Mouse (Mus musculus): ENCODE measurements at regions not wholly inside any gene's neighbourhood (a gene's known extent, or its start where the extent isn't known, plus 50 kb on each side); places are given as distances from the start of the nearest gene placed in this dataset.

DNA sequence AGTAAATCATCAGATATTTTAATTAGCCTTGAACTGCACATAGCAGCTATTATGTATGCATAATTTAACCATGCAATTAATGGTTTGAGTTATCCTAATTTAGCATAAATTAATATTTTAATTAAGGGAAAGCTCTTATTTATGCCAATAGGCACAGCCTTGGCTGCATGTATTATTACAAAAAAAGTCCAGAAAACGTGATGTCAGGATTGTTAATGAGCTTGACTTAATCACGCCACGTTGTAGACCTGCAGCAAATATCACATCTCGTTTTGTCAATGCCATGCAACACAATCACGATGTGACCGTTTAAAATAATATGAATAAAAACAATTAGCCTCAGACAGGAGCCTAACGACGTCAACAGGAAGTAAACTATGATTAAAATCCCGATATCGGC is 189.9 kb downstream of the Plk2 start:
- no peak for DNase-seq

DNA sequence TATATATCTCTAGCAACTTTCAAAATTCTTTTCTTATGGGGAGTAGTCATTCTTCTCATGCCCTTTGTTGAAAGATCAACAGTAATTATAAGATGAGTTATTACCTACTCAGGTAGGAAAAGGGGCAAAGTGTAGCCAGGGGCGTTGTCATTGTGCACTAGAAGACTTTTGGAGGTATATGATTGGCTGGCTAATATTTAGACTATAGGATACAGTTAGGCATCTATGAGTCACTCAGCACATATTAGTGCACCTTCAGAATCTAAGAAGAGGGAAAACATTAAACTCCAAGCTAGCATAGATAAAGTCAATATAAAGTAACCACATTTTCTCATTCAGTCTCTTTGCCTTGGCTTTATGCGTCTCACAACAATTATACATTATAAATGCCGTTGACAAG is 199.8 kb downstream of the Plk2 start:
- DNase-seq, result no peak

DNA sequence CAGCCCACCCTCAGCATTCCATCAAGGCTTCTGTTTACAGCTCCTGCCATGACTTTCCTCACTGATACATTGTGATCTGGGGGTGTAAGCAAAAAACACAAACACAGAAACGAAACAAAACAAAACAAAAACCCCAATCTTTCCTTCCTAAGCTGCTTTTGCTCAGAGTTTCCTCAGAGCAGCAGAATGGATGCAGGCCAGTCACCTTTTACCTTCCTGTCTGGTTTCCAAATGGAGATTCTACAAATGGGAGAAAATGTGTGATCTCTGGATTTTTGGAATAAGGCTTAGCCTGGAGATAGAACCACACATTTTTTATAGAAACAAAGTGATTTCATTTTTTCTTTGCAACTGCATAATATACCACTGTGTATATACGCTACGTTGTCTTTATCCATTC is 204.8 kb downstream of the Plk2 start:
- no peak for DNase-seq

DNA sequence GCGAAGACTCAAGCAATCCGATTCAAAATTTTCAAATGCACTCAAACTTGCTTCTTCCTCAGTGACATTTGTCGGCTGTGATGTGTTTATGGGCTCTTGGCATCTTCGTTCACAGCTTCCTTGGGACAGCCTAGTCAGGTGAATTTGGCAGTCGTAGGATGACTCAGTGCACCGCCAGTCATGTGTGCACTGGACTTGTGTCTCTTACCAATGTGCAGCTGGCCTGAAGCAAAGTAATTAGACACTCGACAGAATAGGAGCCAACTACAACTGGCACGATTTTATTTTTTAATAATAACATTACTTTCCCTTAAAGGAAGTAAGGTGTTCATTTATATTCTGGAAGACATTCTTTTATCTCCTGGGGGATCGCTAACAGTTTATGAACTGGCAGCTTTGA is 205.5 kb downstream of the Plk2 start:
- DNase-seq, result peak; percentile 5 to 15

DNA sequence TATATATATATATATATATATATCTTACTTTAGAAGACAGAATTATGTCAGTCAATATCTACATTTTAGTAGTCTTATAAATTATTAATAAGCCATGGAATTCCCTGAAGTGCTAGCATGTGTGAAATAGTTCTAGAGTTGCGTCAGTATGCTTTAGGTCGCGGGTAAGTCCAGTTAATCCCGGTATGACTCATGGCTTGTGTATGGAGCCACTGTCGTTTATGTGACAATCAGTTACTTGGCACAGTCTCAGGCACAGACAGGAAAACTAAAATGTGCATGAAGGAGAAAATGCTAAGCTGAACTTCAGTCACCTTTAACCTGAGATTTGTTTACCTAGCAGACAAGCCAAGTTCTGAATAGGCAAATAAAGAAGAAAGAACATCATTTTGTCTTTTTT is 206.5 kb downstream of the Plk2 start:
- DNase-seq, result no peak

DNA sequence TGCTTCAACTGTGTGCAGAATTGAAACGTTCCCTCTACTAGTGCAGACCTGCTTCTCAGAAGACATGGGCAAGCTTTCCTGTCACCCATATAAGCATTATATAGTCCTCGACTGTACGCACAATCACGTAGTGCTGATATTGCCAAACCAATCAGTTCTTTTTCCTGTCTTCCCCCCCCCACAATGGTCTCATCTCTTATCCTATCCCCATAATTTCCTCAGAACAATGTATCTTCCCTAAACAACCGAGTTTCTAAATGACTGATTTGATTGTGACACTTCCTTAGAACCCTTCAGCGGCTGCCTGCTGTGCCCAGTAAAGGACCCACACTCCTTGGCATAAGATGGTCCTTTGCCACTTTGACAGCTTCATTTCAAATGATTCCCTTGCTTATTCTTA is 207.0 kb downstream of the Plk2 start:
- no peak for DNase-seq

DNA sequence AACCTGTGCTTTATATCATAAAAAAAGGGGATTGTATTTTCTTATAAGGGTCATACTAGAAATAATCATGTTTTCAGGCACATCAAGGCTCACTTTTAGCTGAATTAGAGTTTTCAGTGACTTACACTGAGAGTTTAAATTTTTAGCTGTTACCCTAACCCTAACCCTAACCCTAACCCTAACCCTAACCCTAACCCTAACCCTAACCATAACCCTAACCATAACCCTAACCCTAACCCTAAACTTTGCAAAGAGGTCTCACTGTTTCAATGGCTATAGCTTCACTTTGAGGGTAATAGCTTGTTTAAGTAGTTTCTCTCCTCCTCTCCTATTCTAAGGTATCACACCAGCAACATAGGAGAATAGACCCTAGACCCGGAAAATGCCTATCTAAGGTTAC is 208.0 kb downstream of the Plk2 start:
- DNase-seq, result no peak

DNA sequence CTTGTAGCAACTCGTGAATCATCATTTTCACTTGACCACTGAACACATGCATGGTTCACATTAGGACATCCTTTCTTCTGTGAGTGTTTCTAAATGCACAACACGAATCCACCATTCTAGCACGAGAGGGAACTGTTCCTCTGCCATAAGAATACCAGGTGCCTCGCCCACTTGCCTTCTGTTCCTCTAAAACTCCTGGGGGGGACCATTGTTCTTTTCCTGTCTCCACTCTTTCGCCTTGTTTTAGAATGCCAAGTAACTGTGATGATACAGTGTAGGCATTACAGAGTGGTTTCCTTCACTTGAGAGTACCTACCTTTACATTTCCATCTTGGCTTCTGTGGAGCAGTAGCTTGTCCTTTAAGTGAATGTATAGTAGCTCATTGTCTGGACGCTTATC is 224.2 kb downstream of the Plk2 start:
- no peak for DNase-seq

DNA sequence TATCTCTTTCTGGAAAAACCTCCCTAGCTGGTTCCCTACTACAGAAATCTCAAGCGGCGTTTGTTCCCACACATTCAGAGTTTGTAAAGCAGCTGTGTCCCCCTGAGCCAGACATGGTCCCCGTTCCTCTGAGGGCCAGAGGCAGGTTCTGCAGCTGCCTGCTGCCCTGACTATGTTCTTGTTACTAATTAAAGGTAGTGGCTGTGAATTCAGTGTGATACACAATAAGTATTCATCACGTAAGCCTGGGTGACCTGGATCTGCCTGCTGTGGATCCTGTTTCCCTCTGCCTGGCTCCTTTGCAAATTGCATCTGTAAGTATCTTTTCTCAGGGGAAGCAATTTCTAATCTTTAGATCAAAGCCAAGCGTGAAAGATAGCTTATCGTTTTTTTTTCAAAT is 232.3 kb downstream of the Plk2 start:
- DNase-seq, result no peak

DNA sequence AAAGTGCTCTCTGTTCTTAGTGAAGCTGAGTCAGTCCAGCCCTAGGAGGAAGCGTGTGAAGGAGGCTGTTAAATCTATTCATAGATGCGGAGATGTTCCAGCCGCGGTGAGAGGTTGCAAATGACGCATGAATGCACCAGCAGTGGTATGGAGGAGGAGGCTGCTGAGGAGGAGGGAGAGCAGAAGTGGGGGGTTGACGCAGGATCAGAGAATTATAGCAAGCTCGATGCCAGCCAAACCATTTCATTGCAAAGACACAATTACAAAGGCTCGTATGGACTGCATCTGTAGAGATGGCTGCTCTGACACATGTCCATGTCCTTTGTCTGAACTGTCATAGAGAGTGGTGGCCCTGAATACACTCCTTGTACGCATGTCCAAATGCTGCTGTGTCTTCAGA is 232.9 kb downstream of the Plk2 start:
- DNase-seq, result no peak

DNA sequence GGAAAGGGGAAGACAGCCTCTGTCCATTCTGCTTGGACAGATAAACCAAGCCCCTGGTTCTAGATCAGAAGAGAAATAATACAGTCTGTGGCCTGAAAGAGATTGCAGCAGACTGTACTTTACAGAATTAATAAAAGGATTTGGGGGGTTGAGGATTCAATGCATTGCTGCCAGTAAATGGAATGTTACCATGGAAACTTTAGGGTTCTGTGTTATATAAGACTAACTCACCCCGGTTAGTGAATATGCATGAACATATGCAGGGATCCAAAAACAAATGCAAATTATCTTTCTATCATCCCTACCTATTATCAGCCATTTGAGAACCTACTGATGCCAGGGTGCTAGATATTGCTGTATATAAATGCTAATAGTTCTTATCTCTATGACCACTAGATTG is 233.4 kb downstream of the Plk2 start:
- no peak for DNase-seq

DNA sequence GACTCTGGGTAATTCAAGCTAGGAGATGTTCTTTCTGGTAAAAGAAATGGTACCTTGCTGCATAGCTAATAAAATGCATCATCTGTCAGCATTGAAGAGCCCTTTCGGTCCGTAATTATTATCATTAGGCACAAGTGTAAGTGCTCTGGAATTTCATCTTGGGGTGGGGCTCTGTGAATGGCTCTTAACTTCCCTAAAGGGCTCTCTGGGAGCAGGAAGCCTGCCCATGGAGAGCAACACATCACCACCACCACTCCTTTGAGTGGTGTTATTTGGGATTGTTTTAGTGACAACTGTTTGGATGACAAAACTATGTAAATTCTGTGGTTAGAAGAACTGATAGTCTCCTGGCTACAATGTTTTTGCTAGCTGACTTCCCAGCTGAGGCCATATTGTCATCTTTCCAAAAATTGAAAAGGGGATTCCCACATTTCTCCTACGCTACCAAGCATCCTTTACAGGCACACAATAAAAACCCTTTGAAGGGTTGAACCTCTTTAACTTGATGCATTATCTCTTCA is 238.5 kb downstream of the Plk2 start:
- DNase-seq, result no peak

DNA sequence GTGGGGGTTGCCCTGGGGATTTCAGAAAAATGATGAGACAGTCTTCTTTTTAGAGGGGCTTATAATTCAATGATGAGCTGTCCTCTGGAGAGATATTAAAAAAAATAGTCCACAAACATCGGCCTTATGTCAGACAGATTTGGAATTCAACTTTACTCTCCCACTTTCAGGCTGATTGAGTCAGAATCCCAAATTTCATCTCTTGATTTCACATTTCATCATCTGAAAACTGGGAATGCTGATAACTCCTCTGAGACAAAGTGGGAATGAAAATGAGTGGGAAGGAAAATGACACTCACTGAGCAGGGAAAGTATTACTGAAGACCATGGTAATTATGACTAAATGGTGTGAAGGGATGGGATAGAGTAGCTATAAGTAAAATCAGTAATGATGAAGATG is 239.1 kb downstream of the Plk2 start:
- no peak for DNase-seq

DNA sequence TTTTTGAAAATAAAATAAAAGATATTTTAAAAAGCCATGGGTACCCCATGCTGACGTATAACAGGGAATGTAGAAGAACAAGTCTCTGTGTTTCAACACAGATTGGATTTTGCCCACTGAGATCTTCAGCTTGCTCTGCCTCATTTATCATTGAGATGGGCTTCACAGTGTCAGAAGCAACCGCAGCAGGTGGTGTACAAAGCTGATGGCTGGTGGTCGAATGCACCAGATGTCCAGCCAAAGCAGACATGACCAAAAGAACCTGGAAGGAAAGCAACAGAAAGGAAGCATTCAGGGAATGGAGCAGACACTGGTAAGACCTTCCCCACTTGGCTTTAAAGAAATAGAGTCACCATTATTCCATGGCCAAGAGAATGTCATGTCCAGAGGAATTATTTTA is 247.9 kb downstream of the Plk2 start:
- DNase-seq, result no peak

DNA sequence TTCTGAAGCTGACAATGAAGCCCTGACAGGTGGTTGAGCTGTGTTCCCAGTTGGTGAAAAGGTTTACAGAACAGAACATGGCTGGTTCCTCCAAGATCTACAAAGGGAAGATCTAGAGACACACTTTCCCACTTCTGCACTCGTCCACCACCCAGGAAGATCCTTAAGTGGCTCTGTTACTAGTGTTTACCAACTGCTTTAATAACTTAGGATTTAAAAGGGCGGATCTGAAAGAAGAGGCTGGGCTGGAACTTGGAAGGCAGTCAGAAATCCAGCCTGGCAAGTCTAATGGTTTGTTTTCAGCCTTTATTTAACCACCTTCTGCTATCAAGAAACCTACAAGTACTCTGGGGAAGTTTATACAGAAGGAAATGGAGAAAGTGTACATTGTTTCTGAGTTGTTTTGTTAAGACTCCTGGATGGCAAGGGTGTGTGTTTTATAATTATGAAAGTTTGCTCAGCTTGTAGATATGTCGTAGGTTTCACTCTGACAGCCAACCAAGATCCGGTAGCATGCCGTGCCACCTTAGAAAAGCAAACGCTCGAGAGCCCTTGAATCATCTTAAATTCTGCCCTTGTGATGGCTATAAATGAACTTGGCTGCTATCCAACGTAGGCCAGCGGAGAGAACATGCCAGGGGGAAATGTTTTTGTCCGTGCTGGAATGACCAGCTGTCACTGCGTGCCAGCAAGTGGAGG is 248.5 kb downstream of the Plk2 start:
- peak; percentile 47 to 50 for DNase-seq

DNA sequence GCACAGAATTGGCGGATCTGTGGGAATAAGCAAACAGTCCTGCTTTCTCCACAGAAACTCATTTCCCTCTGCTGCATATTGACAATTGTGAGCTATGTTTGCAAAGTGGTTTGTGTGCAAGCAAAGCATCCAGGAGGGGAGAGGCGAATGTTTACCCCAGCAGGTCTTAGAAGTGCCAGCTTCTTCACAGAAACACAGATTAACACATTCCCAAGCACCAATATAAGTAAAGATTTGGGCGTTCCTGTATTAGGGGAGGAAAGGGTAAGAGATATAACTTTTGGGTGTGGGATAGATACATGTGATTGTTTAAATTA is 249.0 kb downstream of the Plk2 start:
- DNase-seq, result no peak

DNA sequence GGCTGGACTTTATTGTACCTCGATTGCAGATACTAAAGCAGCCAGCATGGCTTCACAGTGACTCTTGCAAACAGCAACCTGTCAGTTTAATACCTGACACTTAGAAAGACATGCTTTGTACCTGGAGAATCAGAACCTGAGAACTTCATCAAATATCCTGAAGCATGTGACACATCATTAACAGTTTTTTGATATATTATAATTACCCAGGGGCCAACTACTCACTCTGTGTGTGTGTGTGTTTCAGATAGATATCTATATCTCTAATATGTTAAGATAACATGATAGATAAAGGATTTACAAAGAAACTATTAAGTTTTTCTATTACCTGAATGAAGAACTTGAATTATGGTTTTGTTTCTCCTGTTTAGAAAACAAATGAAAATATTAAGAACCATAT is 254.5 kb downstream of the Plk2 start:
- DNase-seq, result no peak

DNA sequence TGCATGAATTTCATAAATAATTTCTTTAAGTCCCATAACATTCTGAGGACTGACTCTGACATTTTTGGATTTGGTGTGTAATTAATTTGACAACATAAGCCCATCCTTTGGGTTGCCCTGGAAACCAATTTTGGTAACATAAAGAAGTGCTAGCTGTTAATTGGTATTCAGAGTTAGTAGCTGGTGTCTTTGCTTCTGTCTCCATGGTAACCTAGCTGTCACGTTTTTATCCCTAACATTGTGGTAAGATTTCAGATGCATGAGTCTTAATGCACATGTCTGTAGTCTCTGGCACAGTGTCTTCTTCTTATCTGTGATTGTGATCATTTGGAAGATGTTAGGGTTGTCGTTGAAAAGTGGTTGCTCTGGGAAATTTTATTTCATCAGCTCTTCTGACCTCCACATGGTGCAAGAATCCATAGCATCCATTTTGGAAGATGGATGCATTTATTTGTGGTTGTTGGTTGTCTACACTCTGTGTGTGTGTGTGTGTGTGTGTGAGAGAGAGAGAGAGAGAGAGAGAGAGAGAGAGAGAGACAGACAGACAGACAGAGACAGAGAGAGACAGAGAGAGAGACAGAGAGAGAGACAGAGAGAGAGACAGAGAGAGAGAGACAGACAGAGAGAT is 255.1 kb downstream of the Plk2 start:
- no peak for DNase-seq

DNA sequence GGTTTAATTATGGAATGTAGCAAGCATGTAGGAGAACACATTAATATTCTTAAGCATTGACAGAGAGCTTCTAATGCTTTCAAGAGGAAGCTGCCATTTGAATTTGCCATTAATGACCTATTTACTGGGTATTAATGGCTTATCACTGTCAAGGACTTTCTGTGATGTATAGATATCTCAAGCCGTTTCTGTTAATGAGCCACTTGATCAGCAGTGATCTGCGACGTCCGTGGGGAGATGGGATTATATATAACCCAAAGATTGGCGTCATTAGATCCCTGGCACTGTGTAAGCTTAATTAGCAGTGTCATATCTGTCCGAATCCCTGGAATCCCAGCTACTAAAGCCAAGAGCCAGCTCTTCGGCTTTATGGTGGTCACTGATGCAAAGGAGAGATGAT is 257.4 kb downstream of the Plk2 start:
- no peak for DNase-seq

DNA sequence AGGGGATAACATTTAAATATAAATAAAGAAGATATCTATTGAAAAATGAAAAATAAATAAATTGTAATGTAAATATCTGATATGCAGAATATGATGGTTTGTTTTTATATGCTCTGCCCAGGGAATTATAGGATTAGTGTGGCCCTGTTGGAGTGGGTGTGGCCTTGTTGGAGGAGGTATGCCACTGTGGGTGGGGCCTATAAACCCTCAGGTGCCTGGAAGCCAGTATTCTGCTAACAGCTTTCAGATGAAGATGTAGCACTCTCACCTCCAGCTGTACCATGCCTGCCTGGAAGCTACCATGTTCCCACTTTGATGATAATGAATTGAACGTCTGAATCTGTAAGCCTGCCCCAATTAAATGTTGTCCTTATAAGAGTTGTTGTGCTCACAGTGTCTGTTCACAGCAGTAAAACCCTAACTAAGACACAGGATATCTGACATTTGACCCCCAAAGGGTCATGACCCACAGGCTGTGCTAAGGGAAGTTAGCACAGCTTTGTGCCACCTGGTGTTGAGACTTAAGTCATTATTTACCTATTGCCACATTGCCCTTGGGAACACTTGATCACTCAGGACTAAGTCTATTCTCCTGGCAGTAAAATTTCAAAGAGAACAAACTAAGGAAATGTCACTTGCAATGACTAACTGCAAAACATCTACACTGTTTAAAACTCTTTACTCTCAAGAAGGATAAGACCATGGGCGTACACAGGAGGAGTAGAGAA is 270.4 kb downstream of the Plk2 start:
- DNase-seq, result no peak

DNA sequence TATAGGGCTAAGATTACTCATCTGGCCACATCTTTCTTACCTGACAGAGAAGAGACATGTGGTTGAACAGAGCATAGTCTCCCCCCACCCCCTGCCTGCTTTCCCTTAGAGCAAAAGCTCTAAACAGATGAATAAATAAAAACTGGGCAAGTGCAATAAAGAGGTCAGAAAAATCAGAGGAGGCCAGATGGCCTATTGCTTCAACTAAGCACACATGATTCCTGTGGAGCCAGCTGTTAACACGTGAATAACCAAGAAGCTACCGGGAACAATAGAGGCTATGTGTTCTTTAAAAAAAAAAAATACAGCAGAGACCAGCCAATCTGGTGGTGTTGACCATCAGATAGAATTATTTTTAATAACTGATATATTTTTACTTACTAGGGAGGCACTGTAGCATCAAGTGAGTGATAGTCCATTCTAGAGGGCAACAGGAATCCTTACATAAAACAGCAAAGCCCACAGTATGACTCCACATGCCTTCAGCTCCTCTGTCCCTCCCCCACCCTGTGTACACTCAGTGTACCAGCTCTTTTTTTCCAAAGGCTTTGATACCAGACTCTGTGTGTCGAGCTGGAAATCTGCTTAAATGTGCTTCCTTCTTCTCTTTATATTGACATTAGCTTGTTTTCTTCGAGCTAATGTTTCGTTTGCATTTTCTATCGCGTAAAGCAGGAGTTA is 272.6 kb downstream of the Plk2 start:
- no peak for DNase-seq

DNA sequence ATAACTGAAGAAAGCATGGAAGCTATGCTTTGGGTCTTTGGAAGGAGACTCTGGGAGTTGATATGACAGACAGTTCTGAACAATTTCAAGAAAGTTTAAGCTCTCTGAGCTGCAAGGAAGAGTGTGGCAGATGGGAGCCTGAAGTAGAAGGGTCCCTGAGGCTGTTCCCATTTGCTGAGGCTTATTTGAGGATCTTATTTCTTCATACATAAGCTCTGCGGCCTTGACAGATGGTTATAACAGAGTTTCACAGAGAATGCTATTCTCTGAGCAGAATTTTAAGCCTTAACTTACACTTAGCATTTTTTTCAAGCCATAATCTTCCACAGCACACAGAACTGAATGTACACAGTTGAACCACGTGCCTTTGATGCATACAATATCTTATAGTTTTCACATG is 278.7 kb downstream of the Plk2 start:
- DNase-seq, result no peak

DNA sequence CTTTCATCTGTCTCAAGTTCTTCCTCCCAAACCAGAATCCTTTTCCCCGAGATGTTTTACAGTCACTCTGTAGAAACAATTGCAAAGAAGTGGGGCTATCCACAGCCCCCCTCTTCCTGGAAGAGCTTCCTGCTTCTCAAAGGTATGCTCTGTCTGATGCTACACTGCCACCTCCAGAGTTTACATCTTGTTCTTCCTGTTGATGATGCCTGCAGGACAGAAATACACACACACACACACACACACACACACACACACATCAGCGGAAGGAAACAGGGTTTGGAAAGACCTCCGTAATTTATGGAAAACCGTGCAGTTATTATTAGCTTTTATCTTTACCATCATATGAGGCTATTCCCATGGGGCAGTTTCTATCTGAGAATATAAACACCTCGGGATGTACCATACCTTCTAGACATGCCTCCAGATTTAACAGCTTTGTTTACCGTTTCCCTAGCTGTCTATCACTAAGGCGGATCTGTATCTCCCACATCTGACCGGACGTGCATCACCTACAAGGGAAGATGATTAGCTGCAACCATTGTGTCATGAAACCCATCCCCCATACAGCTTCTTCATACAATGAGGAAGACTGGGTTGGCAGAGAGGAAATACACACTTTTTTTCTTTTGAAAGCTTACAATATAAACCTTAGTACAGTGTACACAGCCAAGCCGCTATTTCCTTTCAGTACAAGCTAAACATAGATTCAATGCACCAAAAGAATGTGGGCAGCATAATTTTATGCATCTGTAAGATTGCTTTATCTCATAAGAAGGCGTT is 288.6 kb downstream of the Plk2 start:
- DNase-seq, result no peak
